Mouse (Mus musculus) CD4-positive, CD25-positive, alpha-beta regulatory T cell, adult 4 months (primary cell): ENCODE data around the gene Spaca9. TPM values are rescaled to one million over a fixed set of nuclear protein-coding genes. Genes with fewer than 3 reads are reported as not detected.

ENCODE experiments used
- ATAC-seq: one replicate; pipeline ENCODE4 v1.8.0; 2017
- polyA plus RNA-seq, 2 experiments: library from polyadenylated mRNA; unstranded; fragments of 100-300 nt; shearing (Covaris generic); gene quantifications; one replicate each; pipeline ENCODE4 v1.2.1; 2017

Gene Spaca9
- polyA plus RNA-seq, 2 experiments from 2014 or later = not detected

GRCm38 (mm10) chr2:28662891-28663290 is 36.6 kb downstream of the Spaca9 start:
- no peak for ATAC-seq

- no peak for ATAC-seq
Observed at GRCm38 (mm10) chr2:28656216-28656615, 43.3 kb downstream of the Spaca9 start.

DNA sequence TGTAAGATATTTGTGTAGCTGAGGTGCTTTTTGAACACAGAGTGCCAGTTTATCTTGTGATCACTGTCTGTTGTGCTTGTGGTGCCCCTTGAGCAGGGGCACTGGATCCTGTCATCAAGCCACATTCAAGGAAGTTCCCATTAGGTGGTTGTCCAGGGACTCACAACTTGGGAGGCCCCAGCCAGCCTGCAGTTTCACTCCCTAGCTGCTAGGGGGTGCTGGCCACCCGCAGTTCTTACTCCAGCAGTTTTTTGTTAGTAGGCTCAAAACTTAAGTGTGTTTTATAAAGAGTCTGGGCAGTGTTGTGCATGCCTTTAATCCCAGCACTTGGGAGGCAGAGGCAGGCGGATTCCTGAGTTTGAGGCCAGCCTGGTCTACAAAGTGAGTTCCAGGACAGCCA is 45.2 kb downstream of the Spaca9 start:
- no peak for ATAC-seq

DNA sequence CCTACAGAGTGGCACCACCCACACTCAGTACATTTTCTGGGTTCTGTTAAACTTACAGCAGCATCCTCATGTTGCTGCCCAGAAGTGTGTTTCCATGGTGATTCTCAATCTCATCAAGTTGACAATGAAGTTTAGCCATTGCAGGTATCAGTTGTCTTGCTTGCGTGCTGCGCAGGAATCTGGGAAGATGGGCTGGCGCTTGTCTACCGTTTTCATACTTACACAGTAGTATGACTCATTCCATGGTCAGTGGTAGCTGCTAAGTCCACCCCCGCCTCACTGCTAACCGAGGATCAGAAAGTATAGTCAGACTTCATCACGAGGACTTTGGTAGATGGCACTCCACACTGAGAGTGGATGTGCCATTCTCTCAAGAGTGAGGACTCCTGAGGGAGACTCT is 46.2 kb downstream of the Spaca9 start:
- no peak for ATAC-seq

DNA sequence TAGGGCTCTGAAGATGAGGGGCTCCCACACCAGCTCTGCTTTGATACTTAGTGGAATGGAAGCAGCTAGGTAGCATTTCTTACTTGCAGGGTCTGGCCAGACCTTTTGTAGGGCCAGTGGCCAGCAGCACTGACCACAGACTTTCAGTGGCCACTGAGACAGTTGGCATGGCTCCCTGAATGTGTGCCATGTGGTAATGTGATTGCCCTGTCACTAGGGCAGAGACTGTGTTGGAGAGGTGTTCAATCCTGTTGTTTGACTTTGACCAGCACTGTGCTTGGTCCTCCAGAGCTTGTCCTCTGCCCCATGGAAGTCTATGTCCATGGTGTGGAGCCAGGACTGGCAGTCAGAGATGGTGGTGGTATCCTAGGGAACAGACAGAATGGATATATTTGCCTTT is 49.0 kb downstream of the Spaca9 start:
- ATAC-seq = no peak

- no peak for ATAC-seq
Observed at GRCm38 (mm10) chr2:28643081-28643480, 56.4 kb downstream of the Spaca9 start.

Other genes starting within 250 kb of the Spaca9 start
- gene 1700007K13Rik, start 233.4 kb downstream of the Spaca9 start, polyA plus RNA-seq = not detected
- 10 to 100 TPM; 19.5 to 24.0 TPM for gene Mrps2, start 231.7 kb downstream of the Spaca9 start, polyA plus RNA-seq
- gene Gbgt1, start 202.8 kb downstream of the Spaca9 start, polyA plus RNA-seq = not detected
- not detected for gene Gm10134, start 193.6 kb downstream of the Spaca9 start, polyA plus RNA-seq
- gene Ralgds, start 186.6 kb downstream of the Spaca9 start, polyA plus RNA-seq = 1 to 10 TPM; 4.3 to 8.8 TPM
- not detected for gene Cel, start 136.3 kb downstream of the Spaca9 start, polyA plus RNA-seq
- 10 to 100 TPM; 18.5 to 27.0 TPM for gene Gtf3c5, start 116.0 kb downstream of the Spaca9 start, polyA plus RNA-seq
- not detected for gene Gfi1b, start 77.7 kb downstream of the Spaca9 start, polyA plus RNA-seq
- gene Tsc1, start 58.5 kb downstream of the Spaca9 start, polyA plus RNA-seq = 10 to 100 TPM; 15.9 to 33.3 TPM
- gene Ak8, start 437 bp upstream of the Spaca9 start, polyA plus RNA-seq = not detected
- 1 to 10 TPM; 3.2 to 3.3 TPM for gene Gtf3c4, start 140.6 kb upstream of the Spaca9 start, polyA plus RNA-seq
- gene Ddx31, start 140.7 kb upstream of the Spaca9 start, polyA plus RNA-seq = 10 to 100 TPM; 15.3 to 15.9 TPM
- gene Barhl1, start 216.9 kb upstream of the Spaca9 start, polyA plus RNA-seq = not detected